9 mouse cellular contexts compared by ENCODE assay signal in the genomic region with DNA sequence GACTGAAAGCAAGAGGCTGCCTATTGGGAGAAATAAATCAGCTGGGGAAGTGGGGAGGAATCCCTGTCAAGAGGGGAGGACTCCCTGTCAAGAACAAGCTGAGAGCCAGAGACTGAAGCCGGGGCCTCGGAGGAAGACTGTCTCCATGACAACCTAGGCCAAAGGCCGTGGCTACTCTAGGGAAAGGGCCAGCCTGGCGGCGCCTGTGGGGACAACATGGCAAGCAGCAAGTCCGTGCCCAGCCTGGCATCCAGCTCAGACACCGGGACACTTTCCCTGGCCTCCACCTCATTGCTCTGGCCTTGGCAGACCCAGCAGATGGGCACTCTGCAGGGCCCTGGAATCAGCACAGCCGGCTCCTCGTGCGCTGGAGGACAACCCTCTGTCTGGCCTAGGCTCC.
A peak's percentile ranks its signal among the peaks of the same experiment; 100 is the strongest.
DNase-seq lines count a peak whose midpoint lies in the region; ATAC-seq and TF ChIP-seq lines count a peak whose summit lies in the region.
"Had no signal": no experiment of that assay in that cellular context is flagged by ENCODE, and none has a peak within 500 bp of the region (broad histone marks: within the 10 kb centered on the region; RNA-seq: fewer than 3 reads in every experiment).

No protein-coding gene starts in this region.

- no peak overlapping the region for H3K4me2 ChIP-seq in forebrain, embryonic 14.5 days (ENCODE audit: low read length)
- no peak overlapping the region for H3K4me2 ChIP-seq in hindbrain, embryonic 16.5 days (ENCODE audit: low read length)
- H3K4me2 ChIP-seq in forebrain, embryonic 13.5 days: no peak overlapping the region
- H3K4me2 ChIP-seq: limb, embryonic 15.5 days had no signal

- peak overlapping the region; percentile 72 for H3K27ac ChIP-seq in forebrain, embryonic 10.5 days
- H3K27ac ChIP-seq in forebrain, embryonic 14.5 days (ENCODE audit: low read depth, low read length): no peak overlapping the region
- H3K27ac ChIP-seq in hindbrain, embryonic 16.5 days (ENCODE audit: low read depth, low read length): no peak overlapping the region; the same call in 1 of the 2 replicates
- H3K27ac ChIP-seq in limb, embryonic 10.5 days: peak overlapping the region; percentile 63; the same call in 1 of the 2 replicates
- no peak overlapping the region for H3K27ac ChIP-seq in forebrain, embryonic 13.5 days
- H3K27ac ChIP-seq: limb, embryonic 15.5 days had no signal

- H3K36me3 ChIP-seq in forebrain, embryonic 10.5 days (replicated peaks): no peaks in the 10 kb centered on the region
- no peaks in the 10 kb centered on the region for H3K36me3 ChIP-seq in forebrain, embryonic 14.5 days (ENCODE audit: control insufficient read depth, insufficient read depth, low read length)
- H3K36me3 ChIP-seq in hindbrain, embryonic 16.5 days (ENCODE audit: control insufficient read depth, insufficient read depth, low read length): no peaks in the 10 kb centered on the region
- H3K36me3 ChIP-seq in limb, embryonic 10.5 days: no peaks in the 10 kb centered on the region
- H3K36me3 ChIP-seq in forebrain, embryonic 13.5 days (ENCODE audit: poor library complexity, severe bottlenecking): no peaks in the 10 kb centered on the region
- H3K36me3 ChIP-seq: limb, embryonic 15.5 days had no signal

- H3K4me3 ChIP-seq in forebrain, embryonic 10.5 days: no peak overlapping the region
- no peak overlapping the region for H3K4me3 ChIP-seq in forebrain, embryonic 14.5 days (ENCODE audit: low read depth, low read length)
- no peak overlapping the region for H3K4me3 ChIP-seq in hindbrain, embryonic 16.5 days (ENCODE audit: low read length)
- H3K4me3 ChIP-seq in limb, embryonic 10.5 days: no peak overlapping the region
- H3K4me3 ChIP-seq in forebrain, embryonic 13.5 days: no peak overlapping the region
- H3K4me3 ChIP-seq: limb, embryonic 15.5 days had no signal

- ATAC-seq in forebrain, embryonic 14.5 days: no peak
- ATAC-seq in hindbrain, embryonic 16.5 days: peak; percentile 80
- no peak for ATAC-seq in forebrain, embryonic 13.5 days

- 60% methylated on average over 10 of the region's 10 CpGs for WGBS in forebrain, embryonic 10.5 days
- whole genome bisulfite sequencing in forebrain, embryonic 14.5 days: 57% methylated on average over 10 of the region's 10 CpGs
- 27% methylated on average over 10 of the region's 10 CpGs for WGBS in hindbrain, embryonic 16.5 days
- 61% methylated on average over 10 of the region's 10 CpGs for WGBS in limb, embryonic 10.5 days
- WGBS in forebrain, embryonic 13.5 days: 58% methylated on average over 10 of the region's 10 CpGs

- peaks cover 42% of the 10 kb centered on the region for H3K4me1 ChIP-seq in forebrain, embryonic 10.5 days
- peaks cover 16% of the 10 kb centered on the region for H3K4me1 ChIP-seq in forebrain, embryonic 14.5 days (ENCODE audit: control insufficient read depth, insufficient read depth, low read length)
- H3K4me1 ChIP-seq in hindbrain, embryonic 16.5 days (ENCODE audit: control insufficient read depth, insufficient read depth, low read depth, low read length): peaks cover 17% of the 10 kb centered on the region
- H3K4me1 ChIP-seq in limb, embryonic 10.5 days: peaks cover 30% of the 10 kb centered on the region
- H3K4me1 ChIP-seq in forebrain, embryonic 13.5 days: peaks cover 18% of the 10 kb centered on the region

- no peak for TF ChIP-seq POLR2A in brain, embryonic 14.5 days (IDR thresholded peaks at IDR 0.05; ENCODE audit: borderline replicate concordance, extremely low read depth, insufficient read depth, insufficient read length, poor library complexity, severe bottlenecking)

- no peak for DNase-seq in forebrain, embryonic 10.5 days (ENCODE audit: extremely low spot score, low spot score)
- no peak for DNase-seq in forebrain, embryonic 14.5 days (ENCODE audit: low spot score)
- DNase-seq in brain, embryonic 14.5 days (ENCODE audit: low read depth): peak; percentile 31
- DNase-seq in gastrocnemius, adult 8-10 months (ENCODE audit: low spot score in 2 of 2): peak; percentile 72 to 86
- no peak for DNase-seq in limb, embryonic 10.5 days (ENCODE audit: low spot score)
- DNase-seq in spleen, postnatal 36 days (ENCODE audit: low spot score in 2 of 2): no peak

- no peak overlapping the region for H3K9ac ChIP-seq in forebrain, embryonic 14.5 days (ENCODE audit: low read length)
- no peak overlapping the region for H3K9ac ChIP-seq in hindbrain, embryonic 16.5 days (ENCODE audit: low read depth, low read length)
- no peak overlapping the region for H3K9ac ChIP-seq in forebrain, embryonic 13.5 days
- H3K9ac ChIP-seq: limb, embryonic 15.5 days had no signal

- H3K27me3 ChIP-seq in forebrain, embryonic 10.5 days (ENCODE audit: poor library complexity, severe bottlenecking): no peaks in the 10 kb centered on the region
- no peaks in the 10 kb centered on the region for H3K27me3 ChIP-seq in forebrain, embryonic 14.5 days (replicated peaks; ENCODE audit: control insufficient read depth, insufficient read depth, low read length)
- no peaks in the 10 kb centered on the region for H3K27me3 ChIP-seq in hindbrain, embryonic 16.5 days (replicated peaks; ENCODE audit: control insufficient read depth, insufficient read depth, low read length)
- no peaks in the 10 kb centered on the region for H3K27me3 ChIP-seq in limb, embryonic 10.5 days (ENCODE audit: low read depth, poor library complexity, severe bottlenecking)
- H3K27me3 ChIP-seq in forebrain, embryonic 13.5 days: no peaks in the 10 kb centered on the region
- H3K27me3 ChIP-seq: limb, embryonic 15.5 days had no signal

- TF ChIP-seq CTCF in brain, embryonic 14.5 days (IDR thresholded peaks at IDR 0.05; ENCODE audit: borderline replicate concordance, extremely low read depth, insufficient read depth, insufficient read length): no peak

- no peaks in the 10 kb centered on the region for H3K9me3 ChIP-seq in forebrain, embryonic 10.5 days
- no peaks in the 10 kb centered on the region for H3K9me3 ChIP-seq in forebrain, embryonic 14.5 days (replicated peaks; ENCODE audit: control insufficient read depth, low read length)
- no peaks in the 10 kb centered on the region for H3K9me3 ChIP-seq in hindbrain, embryonic 16.5 days (ENCODE audit: control insufficient read depth, low read length)
- no peaks in the 10 kb centered on the region for H3K9me3 ChIP-seq in limb, embryonic 10.5 days (replicated peaks)
- no peaks in the 10 kb centered on the region for H3K9me3 ChIP-seq in forebrain, embryonic 13.5 days (replicated peaks)
- H3K9me3 ChIP-seq: limb, embryonic 15.5 days had no signal

Comparison
In these comparisons a context has a peak if more than half of its experiments do, and no peak if none do; other contexts are left out.
1. H3K27ac ChIP-seq: peak in forebrain, embryonic 10.5 days (single experiment) and limb, embryonic 10.5 days (single experiment); none in forebrain, embryonic 14.5 days (single experiment), hindbrain, embryonic 16.5 days (single experiment) and forebrain, embryonic 13.5 days (single experiment).
2. DNase-seq: peak in brain, embryonic 14.5 days (single experiment) and gastrocnemius, adult 8-10 months (2 of 2); none in forebrain, embryonic 10.5 days (single experiment), forebrain, embryonic 14.5 days (single experiment), limb, embryonic 10.5 days (single experiment) and spleen, postnatal 36 days (0 of 2).